Mouse (Mus musculus) layer of hippocampus, adult 2 months (tissue): ENCODE data around the gene Gm20896. TPM values are rescaled to one million over a fixed set of nuclear protein-coding genes. Genes with fewer than 3 reads are reported as not detected.
"Not testable (repeated sequence)": the region's sequence is repeated elsewhere in the genome, so short reads cannot be mapped to it uniquely, and the experiment has no call there.

ENCODE experiments used
- DNase-seq, 2 experiments: peaks; one replicate each; pipeline ENCODE4 v3.0.0; 2022; ENCODE audit warnings: low spot score in 2 of 2
- H3K27ac ChIP-seq: fragments of 200-600 bp; 2 replicates; pipeline ENCODE4 v1.8.1; 2022
- H3K4me3 ChIP-seq: fragments of 200-600 bp; 2 replicates; pipeline ENCODE4 v1.8.1; 2022; ENCODE audit warnings: mild to moderate bottlenecking
- long read RNA-seq, 2 experiments: library from polyadenylated mRNA; stranded (forward); transcript quantifications; one replicate each; pipeline ENCODE4 v2.0.0; 2021; ENCODE audit warnings: borderline mapping rate in 2 of 2
- total RNA-seq, 2 experiments: library from RNA; stranded (reverse); gene quantifications; 2 replicates each; pipeline ENCODE4 v1.2.3; 2021

The Gm20896 gene
- total RNA-seq: not detected
- long read RNA-seq, experiment 1: 0 reads
- long read RNA-seq, experiment 2: 0 reads

- DNase-seq, H3K27ac ChIP-seq, H3K4me3 ChIP-seq: not testable (repeated sequence)
Measured at GRCm38 (mm10) chrY:35921426-35921825, at the start of gene Gm20896. Gm20896 (minus strand) TSS chrY:35921526.
